Mouse (Mus musculus): ENCODE measurements around the gene Mta2. TPM values are rescaled to one million over a fixed set of nuclear protein-coding genes. Genes with fewer than 3 reads are reported as not detected.

Mta2 gene
- total RNA-seq, 2 experiments from 2014 or later = 23.5 to 27.2 TPM

DNA sequence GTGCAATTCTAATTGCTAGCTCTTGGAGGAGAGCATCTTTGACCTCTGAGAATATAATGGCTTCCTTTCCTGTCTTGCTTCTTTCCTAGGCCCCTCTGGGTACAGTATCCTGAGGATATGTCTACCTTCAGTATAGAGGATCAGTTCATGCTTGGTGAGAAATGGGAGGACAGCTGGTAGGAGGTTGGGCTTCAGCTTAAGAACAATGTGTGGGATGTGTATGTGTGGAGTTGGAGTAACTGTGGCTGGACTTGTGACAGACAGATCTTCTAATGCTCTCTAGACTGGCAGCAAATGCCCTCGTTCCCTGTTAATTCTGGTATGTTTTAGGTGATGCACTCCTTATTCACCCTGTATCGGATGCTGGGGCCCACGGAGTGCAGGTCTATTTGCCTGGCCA lies 27.5 kb upstream of the Mta2 start:
- DNase-seq = no peak
- H3K27ac ChIP-seq = no peak overlapping the region
- intact Hi-C loops (cut with DNase I) = no loop called here
- TF ChIP-seq CTCF (IDR thresholded peaks at IDR 0.05) = no peak
- no peak overlapping the region for H3K4me3 ChIP-seq

DNA sequence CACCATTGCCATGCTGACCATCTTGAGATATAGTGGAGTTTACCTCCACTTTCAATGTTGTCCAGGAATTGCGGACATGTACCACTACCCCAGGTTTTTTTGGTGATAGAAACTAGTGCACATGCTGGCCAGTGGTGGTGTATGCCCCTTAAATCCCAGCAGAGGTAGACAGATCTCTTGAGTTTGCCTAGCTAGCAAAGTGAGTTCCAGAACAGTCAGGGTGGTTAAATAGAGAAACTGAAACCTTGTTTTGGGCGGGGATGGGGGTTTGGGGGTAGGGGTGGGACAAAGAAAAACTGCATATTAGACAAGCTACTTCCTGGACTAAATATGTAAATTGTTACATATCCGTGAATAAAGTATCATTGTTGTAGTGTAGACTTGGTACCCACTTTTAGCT lies 22.7 kb upstream of the Mta2 start:
- DNase-seq = no peak
- no peak for TF ChIP-seq CTCF (IDR thresholded peaks at IDR 0.05)
- H3K4me3 ChIP-seq = no peak overlapping the region
- no peak overlapping the region for H3K27ac ChIP-seq
- intact Hi-C loops (cut with DNase I) = loop anchor here (2.0 kb wide), 1 partner anchor 20 kb away; the partner anchor contains the start of gene Ganab

DNA sequence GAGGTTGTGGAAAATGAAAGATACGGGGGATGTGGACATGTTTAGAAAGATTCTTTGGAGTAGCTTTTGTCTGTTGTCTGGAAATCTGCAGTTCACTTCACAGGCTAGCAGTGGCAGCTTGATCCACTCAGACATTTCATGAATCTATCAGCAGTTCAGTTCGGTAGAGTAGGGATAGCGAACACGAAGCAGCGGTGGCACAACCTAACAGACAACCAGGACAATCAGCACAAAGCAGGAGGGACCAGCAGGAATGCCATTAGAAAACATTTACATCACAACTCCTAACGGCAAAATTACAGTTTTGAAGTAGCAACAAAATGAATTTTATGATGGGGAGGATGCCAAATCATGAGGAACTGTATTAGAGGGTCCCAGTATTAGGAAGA lies 22.0 kb upstream of the Mta2 start:
- TF ChIP-seq CTCF (IDR thresholded peaks at IDR 0.05) = no peak
- no peak for DNase-seq
- Histone ChIP-seq H3K4me3 (peak overlapping the region; percentile 83), H3K27ac (peak overlapping the region; percentile 96)
- intact Hi-C loops (cut with DNase I) = loop anchor here (2.0 kb wide), 2 partner anchors 21 to 47 kb away; partner anchors contain the start of genes Eef1g and Ganab

DNA sequence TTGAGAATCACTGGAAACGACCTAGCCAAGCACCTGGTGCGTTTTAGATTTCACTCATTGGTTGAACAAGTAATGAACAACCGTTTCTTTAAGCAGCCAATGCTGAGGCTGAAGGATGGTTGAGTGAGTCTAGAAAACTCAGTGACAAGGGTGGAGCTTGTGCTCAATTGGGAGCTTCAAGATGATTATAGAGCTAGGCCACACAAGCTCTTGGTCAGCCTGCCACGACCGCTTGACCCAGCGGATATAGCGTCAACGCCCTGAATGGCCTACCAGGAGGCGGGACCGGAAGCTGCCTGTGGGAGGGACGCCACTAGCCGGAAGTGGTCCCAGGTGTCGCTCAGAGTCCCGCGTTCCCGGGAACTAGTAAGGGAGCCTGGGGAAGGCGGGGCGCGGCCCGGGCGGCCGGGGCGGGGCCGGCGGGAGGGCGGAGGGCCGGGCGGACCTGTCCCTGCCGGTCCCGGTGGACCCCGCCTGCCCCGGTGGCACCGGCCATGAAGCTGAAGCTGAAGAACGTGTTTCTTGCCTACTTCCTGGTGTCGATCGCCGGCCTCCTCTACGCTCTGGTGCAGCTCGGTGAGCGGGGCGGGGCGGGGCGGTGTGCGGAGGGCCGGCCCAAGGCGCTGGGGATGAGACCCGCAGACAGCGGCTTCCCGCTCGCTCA lies 21.5 kb upstream of the Mta2 start, which contains the start of gene B3gat3:
TSS of gene B3gat3 (plus strand) at position 302 of the 664 bp plus-strand sequence.
- no peak for TF ChIP-seq CTCF (IDR thresholded peaks at IDR 0.05)
- Histone ChIP-seq H3K4me3 (peak within 1 kb of the TSS; percentile 83), H3K27ac (peak within 1 kb of the TSS; percentile 96)
- DNase-seq = peak; percentile 98
- intact Hi-C loops (cut with DNase I) = loop anchor here (2.0 kb wide), 1 partner anchor 47 kb away; the partner anchor contains the start of gene Eef1g

DNA sequence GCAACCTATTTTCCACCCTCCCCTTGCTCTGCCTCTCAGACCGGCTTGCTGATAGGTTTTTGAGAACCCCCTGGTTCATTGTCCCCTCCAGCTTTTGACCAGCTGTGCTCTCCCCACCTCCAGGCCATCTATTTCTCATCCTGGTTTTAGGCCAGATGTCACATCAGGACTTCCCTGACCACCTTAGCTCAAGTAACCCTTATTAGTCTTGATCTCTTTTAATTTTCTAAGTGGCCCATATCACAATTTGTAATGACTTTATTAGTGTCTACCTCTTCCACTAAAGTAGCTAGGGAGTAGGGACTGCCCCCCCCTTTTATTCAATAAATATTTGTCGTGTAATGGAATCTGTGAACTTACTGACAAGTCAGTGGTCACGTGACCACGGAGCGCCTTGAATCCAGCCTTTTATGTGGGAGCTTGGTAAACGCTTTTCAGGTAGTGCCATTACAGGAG lies 20.8 kb upstream of the Mta2 start:
- intact Hi-C loops (cut with DNase I) = loop anchor here (2.0 kb wide), 1 partner anchor 46 kb away; the partner anchor contains the start of gene Eef1g
- DNase-seq = no peak
- no peak for TF ChIP-seq CTCF (IDR thresholded peaks at IDR 0.05)

DNA sequence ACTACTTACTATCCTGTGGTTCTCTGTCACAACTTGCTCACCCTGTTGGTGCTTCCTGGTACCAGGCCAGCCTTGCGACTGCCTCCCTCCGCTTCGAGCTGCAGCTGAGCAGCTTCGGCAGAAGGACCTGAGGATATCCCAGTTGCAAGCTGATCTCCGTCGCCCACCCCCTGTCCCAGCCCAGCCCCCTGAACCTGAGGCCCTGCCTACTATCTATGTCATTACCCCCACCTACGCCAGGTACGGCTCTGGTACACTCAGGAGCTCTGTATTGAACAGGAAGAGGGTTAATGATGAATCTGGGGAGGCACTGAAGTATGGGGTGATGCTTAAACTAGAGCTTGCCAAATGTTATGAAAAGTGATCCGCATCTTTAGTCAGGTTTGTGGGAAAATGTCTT lies 19.9 kb upstream of the Mta2 start:
- Histone ChIP-seq H3K27ac (peak overlapping the region; percentile 96; the same call in 1 of the 2 replicates), H3K4me3 (peak overlapping the region; percentile 83)
- intact Hi-C loops (cut with DNase I) = loop anchor here (2.0 kb wide), 1 partner anchor 45 kb away; the partner anchor contains the start of gene Eef1g
- no peak for DNase-seq
- no peak for TF ChIP-seq CTCF (IDR thresholded peaks at IDR 0.05)

More for the DNA sequence above, 20.8 kb upstream of the Mta2 start:
- Histone ChIP-seq H3K27ac (peak overlapping the region; percentile 96), H3K4me3 (peak overlapping the region; percentile 83)

DNA sequence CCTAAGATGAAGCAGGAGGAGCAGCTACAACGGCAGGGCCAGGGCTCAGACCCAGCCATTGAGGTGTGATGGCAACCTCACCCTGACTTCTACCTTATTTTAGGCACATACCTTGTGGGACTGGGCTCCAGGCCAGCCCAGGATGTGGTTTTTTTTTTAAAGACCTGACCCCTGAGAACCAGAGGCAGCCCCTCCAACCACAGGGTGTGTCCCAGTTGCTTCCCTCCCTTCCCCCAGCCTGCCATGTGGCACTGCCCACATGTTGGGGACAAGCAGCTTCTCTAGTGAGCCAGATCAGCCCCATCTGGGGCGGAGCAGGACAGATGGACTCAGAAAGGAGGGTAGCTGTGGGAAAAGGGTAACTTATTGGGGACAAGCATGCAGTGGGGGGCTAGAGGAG lies 14.9 kb upstream of the Mta2 start:
- intact Hi-C loops (cut with DNase I) = loop anchor here (5.0 kb wide), 1 partner anchor 34 kb away; the partner anchor contains the start of gene Ints5
- no peak for TF ChIP-seq CTCF (IDR thresholded peaks at IDR 0.05)
- Histone ChIP-seq H3K4me3 (no peak overlapping the region), H3K27ac (no peak overlapping the region)
- DNase-seq = no peak

DNA sequence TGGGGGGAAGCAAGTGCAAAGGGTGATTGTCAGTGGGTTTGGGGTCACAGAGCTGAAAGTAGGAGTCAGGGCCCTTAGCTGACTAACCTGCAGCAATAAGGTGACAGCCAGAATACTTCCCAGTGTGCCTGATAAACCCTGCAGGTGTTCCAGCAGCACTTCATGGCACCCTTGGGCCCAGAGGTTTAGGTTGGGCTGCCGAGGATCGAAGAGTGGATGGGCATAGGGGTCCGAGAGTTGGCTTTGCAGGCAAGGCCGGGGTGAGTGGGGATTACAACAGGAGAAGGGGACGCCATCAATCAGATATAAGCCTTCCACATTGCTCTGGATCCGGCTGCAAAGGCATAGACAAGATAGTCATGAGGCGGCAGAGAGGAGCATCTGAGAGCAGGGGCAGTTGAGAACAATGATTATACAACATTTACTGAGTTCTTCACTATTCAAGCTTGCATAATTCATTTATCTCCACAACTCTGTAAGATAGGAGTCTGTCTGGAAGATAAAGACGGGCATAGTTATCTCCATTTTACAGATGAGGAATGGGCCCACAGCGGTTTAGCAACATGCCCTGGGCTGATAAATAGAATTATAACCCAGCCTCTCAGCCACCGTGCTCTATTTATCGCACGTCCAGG lies 13.7 kb upstream of the Mta2 start:
- TF ChIP-seq CTCF (IDR thresholded peaks at IDR 0.05) = no peak
- H3K27ac ChIP-seq = peak overlapping the region; percentile 96; the same call in 1 of the 2 replicates
- H3K4me3 ChIP-seq = no peak overlapping the region
- no peak for DNase-seq
- intact Hi-C loops (cut with DNase I) = loop anchor here (5.0 kb wide), 1 partner anchor 36 kb away; the partner anchor contains the start of gene Ints5

DNA sequence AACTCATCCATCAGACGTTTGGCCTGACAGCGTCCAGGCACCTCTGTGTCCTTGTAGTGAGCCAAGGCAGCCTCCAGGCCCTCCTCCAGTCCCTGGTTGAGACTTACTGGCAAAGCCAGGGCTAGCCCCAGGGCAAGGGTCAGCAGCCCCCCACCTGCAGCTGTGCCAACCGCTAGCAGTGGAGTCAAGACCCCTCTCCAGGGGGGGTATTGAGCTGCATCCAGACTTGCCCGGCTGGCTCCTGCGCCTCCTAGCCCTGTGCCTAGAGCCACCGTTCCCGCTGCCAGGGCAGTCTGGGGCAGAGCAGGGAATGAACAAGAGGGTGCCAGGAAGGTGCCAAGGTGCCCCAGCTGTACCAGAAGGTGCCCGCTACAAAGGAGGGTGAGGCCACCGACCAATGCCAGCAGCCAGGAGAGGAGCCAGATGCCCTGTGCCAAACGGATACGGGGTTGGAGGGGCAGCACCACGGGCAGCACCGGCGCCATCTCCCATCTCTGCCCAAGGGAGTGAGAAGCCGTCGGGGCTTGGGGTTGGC lies 12.9 kb upstream of the Mta2 start:
- DNase-seq = no peak
- H3K27ac ChIP-seq = peak overlapping the region; percentile 96
- intact Hi-C loops (cut with DNase I) = loop anchor here (5.0 kb wide), 1 partner anchor 36 kb away; the partner anchor contains the start of gene Ints5
- peak overlapping the region; percentile 90 for H3K4me3 ChIP-seq
- TF ChIP-seq CTCF (IDR thresholded peaks at IDR 0.05) = no peak

DNA sequence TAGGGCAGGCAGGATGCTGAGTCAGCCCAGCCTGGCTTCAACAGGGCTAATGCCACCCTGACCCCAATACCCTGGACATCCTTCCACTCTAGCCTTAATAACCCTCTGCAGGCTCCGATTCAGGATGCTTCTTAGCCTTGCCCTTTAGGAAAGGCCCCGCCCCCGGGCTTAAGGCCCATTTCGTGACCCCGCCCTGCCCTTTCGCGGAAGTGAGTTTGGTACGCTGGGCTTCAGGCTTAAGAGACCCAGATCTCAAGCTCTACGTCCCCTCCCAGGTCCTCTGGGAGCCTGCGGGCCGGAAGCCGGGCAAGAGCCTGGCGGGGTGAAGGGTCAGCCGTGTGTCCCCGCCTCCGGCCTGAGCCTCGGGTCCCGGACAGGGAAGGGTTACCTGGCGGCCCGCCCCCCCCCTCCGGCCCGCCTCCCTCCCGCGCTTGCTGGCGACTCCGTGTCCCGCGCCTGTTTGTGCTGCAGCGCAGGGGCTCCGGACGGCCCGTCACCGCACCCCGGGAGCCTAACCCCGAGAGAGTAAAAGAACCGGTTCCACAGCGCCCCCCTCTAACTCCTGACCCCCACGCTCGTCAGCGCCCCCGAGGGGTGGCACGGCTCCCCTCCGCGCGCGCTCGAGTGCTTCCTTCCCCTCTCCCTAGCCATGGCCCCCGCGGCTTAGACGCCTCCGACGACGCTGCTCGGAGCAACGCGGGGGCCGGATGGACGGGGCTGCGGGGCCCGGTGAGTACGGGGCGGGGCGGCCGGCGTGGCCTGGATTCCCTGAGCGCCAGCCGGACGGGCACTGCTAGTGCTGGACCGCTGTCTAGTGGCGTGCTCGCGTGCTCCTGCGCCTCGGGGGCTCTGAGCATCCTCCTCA lies 12.2 kb upstream of the Mta2 start, which contains the start of the genes Rom1 and Eml3:
TSS of gene Rom1 (minus strand) at position 133 of the 865 bp plus-strand sequence.
TSS of gene Eml3 (plus strand) at position 329 of the 865 bp plus-strand sequence.
- Histone ChIP-seq H3K4me3 (peak within 1 kb of the TSS; percentile 90), H3K27ac (peak within 1 kb of the TSS; percentile 96)
- intact Hi-C loops (cut with DNase I) = loop anchor here (5.0 kb wide), 1 partner anchor 37 kb away; the partner anchor contains the start of gene Ints5
- TF ChIP-seq CTCF (IDR thresholded peaks at IDR 0.05) = peak; percentile 52
- peak; percentile 95 for DNase-seq

DNA sequence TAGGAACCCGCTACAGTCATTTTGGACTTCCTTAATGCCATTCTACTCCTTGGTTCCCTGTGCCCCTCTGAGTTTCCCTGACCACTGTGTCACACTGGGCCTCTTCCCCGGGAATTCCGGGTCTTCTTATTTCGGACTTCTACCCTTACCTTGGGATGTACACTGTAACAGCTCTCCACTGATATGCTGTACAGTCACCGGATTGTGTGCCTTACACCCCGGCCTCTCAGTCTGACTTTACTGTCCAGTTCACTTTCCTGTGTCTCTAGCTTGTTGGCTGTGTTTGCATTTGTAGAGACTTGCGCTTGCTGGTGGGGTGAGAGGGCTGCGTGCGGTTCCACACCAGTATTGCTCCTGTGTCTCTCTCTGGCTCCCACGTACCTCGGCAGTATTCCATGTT lies 11.6 kb upstream of the Mta2 start:
- intact Hi-C loops (cut with DNase I) = no loop called here
- peak overlapping the region; percentile 96 for H3K27ac ChIP-seq
- TF ChIP-seq CTCF (IDR thresholded peaks at IDR 0.05) = no peak

More for the DNA sequence above, 11.6 kb upstream of the Mta2 start:
- peak overlapping the region; percentile 90 for H3K4me3 ChIP-seq
- no peak for DNase-seq
